ENCODE assay signal across 10 mouse cellular contexts in the genomic region with DNA sequence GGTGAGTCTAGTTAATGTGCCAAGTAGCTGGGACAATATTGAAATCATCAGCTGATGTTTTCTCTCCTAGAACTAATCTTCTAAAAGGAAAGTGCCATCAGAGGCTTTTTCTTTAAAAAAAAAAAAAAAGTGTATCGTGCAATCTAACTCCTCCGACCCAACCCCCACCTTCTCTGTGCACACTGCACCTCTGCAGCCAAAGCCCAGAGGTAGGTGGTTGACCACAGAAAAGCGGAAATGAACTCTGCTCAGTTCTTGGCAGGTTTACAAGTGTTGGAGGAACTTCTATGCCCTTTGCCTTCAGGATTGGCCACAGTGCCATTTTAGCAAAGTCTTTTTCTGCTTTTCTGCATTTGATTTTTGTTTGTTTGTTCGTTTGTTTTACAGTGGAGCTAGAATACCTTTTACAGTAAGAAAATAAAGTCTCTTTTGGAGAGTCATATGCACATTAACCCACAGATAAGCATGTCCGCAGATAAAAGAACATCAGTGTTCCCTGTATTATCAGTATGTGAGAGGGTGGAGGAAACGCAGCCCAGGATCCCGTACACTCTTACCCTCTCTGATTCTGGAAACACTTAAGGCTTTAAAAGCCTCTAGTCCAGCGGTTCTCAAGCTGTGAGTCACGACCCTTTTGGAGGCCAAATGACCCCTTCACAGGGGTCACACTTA. TPM values are rescaled to one million over a fixed set of nuclear protein-coding genes. Genes with fewer than 3 reads are reported as not detected.
DNase-seq lines count a peak whose midpoint lies in the region; ATAC-seq and TF ChIP-seq lines count a peak whose summit lies in the region.
"Had no signal": no experiment of that assay in that cellular context is flagged by ENCODE, and none has a peak within 500 bp of the region (broad histone marks: within the 10 kb centered on the region; RNA-seq: fewer than 3 reads in every experiment).

Gene Glipr1, minus strand, starts transcription at position 88 of the 672 bp plus-strand sequence.

- no peak within 1 kb of the TSS for H3K9ac ChIP-seq in forebrain, postnatal 0 days
- H3K9ac ChIP-seq: neural tube, embryonic 12.5 days had no signal

- peak; percentile 89 for ATAC-seq in G1E (ENCODE audit: extremely low read depth, insufficient number of reproducible peaks, low FRiP score, poor library complexity, severe bottlenecking)
- ATAC-seq in granulocyte monocyte progenitor cell, adult 5-6 weeks (replicated peaks; ENCODE audit: poor library complexity, severe bottlenecking): peak; percentile 67
- ATAC-seq in forebrain, postnatal 0 days: no peak

- WGBS in lung, adult 2 months: 38% methylated on average over 9 of the region's 9 CpGs
- 74% methylated on average over 9 of the region's 9 CpGs for WGBS in cerebellum, adult 2 months
- WGBS in forebrain, postnatal 0 days: 77% methylated on average over 9 of the region's 9 CpGs

- H3K4me1 ChIP-seq in G1E (ENCODE audit: insufficient read depth, low read depth, low read length): peaks cover 58% of the 10 kb centered on the region
- no peaks in the 10 kb centered on the region for H3K4me1 ChIP-seq in lung, adult 2 months (ENCODE audit: control insufficient read depth, insufficient read depth, low read length)
- no peaks in the 10 kb centered on the region for H3K4me1 ChIP-seq in cerebellum, adult 2 months (ENCODE audit: control insufficient read depth, insufficient read depth, low read length)
- H3K4me1 ChIP-seq in forebrain, postnatal 0 days (ENCODE audit: insufficient read depth): no peaks in the 10 kb centered on the region
- H3K4me1 ChIP-seq: neural tube, embryonic 12.5 days had no signal

- no peak for TF ChIP-seq POLR2A in lung, adult 2 months (IDR thresholded peaks at IDR 0.05; ENCODE audit: borderline replicate concordance, extremely low read depth, low read depth, low read length)
- no peak for TF ChIP-seq POLR2A in cerebellum, adult 2 months (IDR thresholded peaks at IDR 0.05; ENCODE audit: borderline replicate concordance, insufficient read depth, low read length)

- TF ChIP-seq CTCF in G1E (IDR thresholded peaks at IDR 0.05; ENCODE audit: low read depth, low read length): no peak
- TF ChIP-seq CTCF in lung, adult 2 months (IDR thresholded peaks at IDR 0.05; ENCODE audit: insufficient read depth, low read length): no peak
- TF ChIP-seq CTCF in cerebellum, adult 2 months (IDR thresholded peaks at IDR 0.05; ENCODE audit: borderline replicate concordance, insufficient read depth, low read depth, low read length): no peak
- no peak for TF ChIP-seq CTCF in forebrain, postnatal 0 days (IDR thresholded peaks at IDR 0.05; ENCODE audit: low read depth)

- no peak within 1 kb of the TSS for H3K27ac ChIP-seq in cerebellum, adult 2 months (ENCODE audit: insufficient read depth, low read length)
- no peak within 1 kb of the TSS for H3K27ac ChIP-seq in forebrain, postnatal 0 days (ENCODE audit: low read depth, low read length)
- H3K27ac ChIP-seq: neural tube, embryonic 12.5 days had no signal

- H3K36me3 ChIP-seq in G1E (replicated peaks): no peaks in the 10 kb centered on the region
- no peaks in the 10 kb centered on the region for H3K36me3 ChIP-seq in forebrain, postnatal 0 days (ENCODE audit: insufficient read depth)
- H3K36me3 ChIP-seq: neural tube, embryonic 12.5 days had no signal

- no peaks in the 10 kb centered on the region for H3K9me3 ChIP-seq in G1E (replicated peaks)
- H3K9me3 ChIP-seq in forebrain, postnatal 0 days (ENCODE audit: low read length): no peaks in the 10 kb centered on the region
- H3K9me3 ChIP-seq: neural tube, embryonic 12.5 days had no signal

- H3K4me2 ChIP-seq in forebrain, postnatal 0 days (ENCODE audit: low read depth): no peak within 1 kb of the TSS
- H3K4me2 ChIP-seq: neural tube, embryonic 12.5 days had no signal

- DNase-seq in G1E (ENCODE audit: low spot score): peak; percentile 46
- DNase-seq in lung, adult 2 months: no peak
- peak; percentile 64 to 75 for DNase-seq in spleen, postnatal 4 days (ENCODE audit: low spot score in 2 of 2)
- DNase-seq in cerebellum, adult 2 months: no peak
- DNase-seq in forebrain, postnatal 0 days: no peak
- no peak for DNase-seq in embryo, embryonic 11 days
- DNase-seq in heart, adult 8-10 months (ENCODE audit: low spot score): no peak
- DNase-seq: cerebellum, adult 18-20 months had no signal

- H3K27me3 ChIP-seq in G1E (ENCODE audit: insufficient read depth, low read length): no peaks in the 10 kb centered on the region
- no peaks in the 10 kb centered on the region for H3K27me3 ChIP-seq in cerebellum, adult 2 months (ENCODE audit: control insufficient read depth, insufficient read depth, low read length)
- H3K27me3 ChIP-seq in forebrain, postnatal 0 days (ENCODE audit: insufficient read depth, low read length): no peaks in the 10 kb centered on the region
- H3K27me3 ChIP-seq: neural tube, embryonic 12.5 days had no signal

- peak within 1 kb of the TSS; percentile 65; the same call in 1 of the 2 replicates for H3K4me3 ChIP-seq in G1E (ENCODE audit: low read depth, low read length)
- no peak within 1 kb of the TSS for H3K4me3 ChIP-seq in lung, adult 2 months (replicated peaks; ENCODE audit: extremely low read depth, low read depth, low read length)
- H3K4me3 ChIP-seq in cerebellum, adult 2 months (replicated peaks; ENCODE audit: insufficient read depth, low read depth, low read length): no peak within 1 kb of the TSS
- no peak within 1 kb of the TSS for H3K4me3 ChIP-seq in forebrain, postnatal 0 days (ENCODE audit: low read depth, low read length)
- H3K4me3 ChIP-seq: neural tube, embryonic 12.5 days had no signal

RNA-seq across cellular contexts. Expression of gene Glipr1, which starts in this region (rescaled TPM):
- 12.3 and 20.9 TPM in 2 replicates for total RNA-seq in G1E (2014; fragmentation: Nextera tagmentation)
- 2.4 and 2.5 TPM in 2 replicates for total RNA-seq in G1E (2017)
- polyA plus RNA-seq in G1E (2012): 0.43 and 0.46 TPM in 2 replicates
- total RNA-seq in granulocyte monocyte progenitor cell, adult 5-6 weeks (2014; fragmentation: Nextera tagmentation): 496 and 560 TPM in 2 replicates
- 506 and 574 TPM in 2 replicates for total RNA-seq in granulocyte monocyte progenitor cell, adult 5-6 weeks (2017)
- 10.6 and 16.1 TPM in 2 replicates for polyA plus RNA-seq in lung, adult 2 months (2012; rRNA removed)
- 0.36 and 0.63 TPM in 2 replicates for polyA plus RNA-seq in cerebellum, adult 2 months (2012; rRNA removed)
- total RNA-seq in forebrain, postnatal 0 days (2014; rRNA removed): 0.48 and 0.85 TPM in 2 replicates
- 1.9 and 2.0 TPM in 2 replicates for polyA plus RNA-seq in forebrain, postnatal 0 days (2015; fragmentation: Nextera tagmentation; extraction: Ambion mirVana)
- 1 to 10 TPM in 1 of 4 experiments, under 1 TPM in 3; 0.32 to 1.2 (median 0.77) TPM for total RNA-seq in heart, adult 8-10 months (2022)

Comparison
In these comparisons a context has a peak if more than half of its experiments do, and no peak if none do; other contexts are left out.
1. RNA of gene Glipr1 (total RNA-seq): 496 to 574 TPM in granulocyte monocyte progenitor cell, adult 5-6 weeks; 2.4 to 20.9 TPM in G1E, 0.32 to 1.2 TPM in heart, adult 8-10 months and 0.48 to 0.85 TPM in forebrain, postnatal 0 days; every median in the first group is over 10 times any median in the second.
2. DNase-seq: peak in G1E (single experiment) and spleen, postnatal 4 days (2 of 2); none in lung, adult 2 months (single experiment), cerebellum, adult 2 months (0 of 2), forebrain, postnatal 0 days (single experiment), embryo, embryonic 11 days (single experiment) and heart, adult 8-10 months (single experiment).